Mouse (Mus musculus): ENCODE data around the gene 1700025G04Rik.

The 1700025G04Rik gene

DNA sequence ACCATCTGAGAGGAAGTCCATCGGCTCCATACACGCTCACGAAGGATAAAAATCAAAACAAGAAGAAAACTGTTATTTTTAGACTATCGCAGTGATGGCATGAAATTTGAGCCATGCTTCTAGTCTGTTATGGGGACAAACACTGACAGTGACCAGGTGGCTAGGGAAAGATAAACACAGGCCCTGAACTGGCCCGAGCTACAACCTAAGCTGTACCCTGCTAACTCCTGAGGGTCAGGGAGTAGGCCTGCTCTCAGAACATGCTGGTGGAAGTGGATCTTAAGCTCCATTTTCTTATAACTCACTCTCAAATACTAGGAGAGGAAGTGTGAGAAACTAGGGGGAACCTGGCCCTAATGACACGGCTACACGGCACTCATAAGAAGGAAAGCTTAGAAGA is 126.7 kb downstream of the 1700025G04Rik start:
- no peak for DNase-seq (ENCODE audit: low read depth, low spot score)

DNA sequence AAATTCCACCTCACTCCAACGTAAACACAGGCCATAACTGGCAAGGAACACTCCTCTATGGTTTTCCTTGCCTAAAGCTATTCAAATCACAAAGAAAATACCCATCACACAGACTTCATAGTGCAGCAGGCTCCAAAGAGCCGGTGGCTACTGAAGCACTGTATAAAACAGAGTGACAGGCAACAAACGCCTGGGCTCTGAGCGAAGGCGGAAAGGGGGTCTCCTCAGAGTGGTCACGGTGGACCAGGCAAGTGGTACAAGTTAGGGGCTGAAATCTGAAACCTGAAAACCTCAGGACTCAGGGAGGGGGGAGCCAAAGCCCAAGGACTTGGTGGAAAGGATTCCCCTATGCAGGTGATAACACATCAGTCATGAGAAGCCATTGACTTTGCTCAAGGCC is 127.8 kb downstream of the 1700025G04Rik start:
- DNase-seq (ENCODE audit: low read depth, low spot score) = no peak

DNA sequence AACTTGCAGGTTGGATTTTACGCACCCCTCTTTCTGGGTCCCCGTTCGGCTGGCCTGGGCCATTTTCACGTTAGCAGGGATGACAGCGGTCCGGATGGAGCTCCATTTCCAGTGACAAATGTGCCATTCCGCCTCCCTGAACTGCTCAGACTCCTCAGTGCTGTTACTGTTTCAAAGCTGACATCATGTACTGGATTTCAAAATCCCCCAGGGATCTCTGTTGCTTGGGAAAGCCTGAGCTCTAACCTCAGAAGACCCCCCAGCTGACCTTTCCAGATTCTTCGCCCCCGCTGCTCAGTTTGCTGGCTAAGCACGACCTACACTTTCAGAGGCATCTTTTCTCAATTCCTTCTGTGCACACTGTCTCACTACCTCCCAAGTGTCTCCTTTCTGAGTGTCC is 128.7 kb downstream of the 1700025G04Rik start:
- DNase-seq (ENCODE audit: low read depth, low spot score) = no peak

DNA sequence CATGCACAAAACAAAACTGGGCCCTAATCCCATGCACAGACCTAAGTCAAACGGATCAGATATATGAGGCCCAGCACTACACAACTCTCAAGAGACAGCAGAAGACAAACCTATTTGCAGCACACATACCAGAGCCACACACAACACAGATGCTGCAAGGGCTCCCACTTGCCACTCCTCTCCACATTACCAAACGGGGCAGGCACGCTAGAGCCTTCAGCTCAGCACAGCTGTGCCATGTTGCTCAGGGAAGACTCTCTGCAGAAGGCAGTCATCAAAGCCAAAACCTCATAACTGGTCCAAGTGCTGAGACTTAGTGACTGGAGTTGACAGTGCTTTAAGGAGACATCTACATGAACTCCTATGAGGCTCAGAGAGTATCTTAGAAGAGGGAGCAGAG is 130.9 kb downstream of the 1700025G04Rik start:
- no peak for DNase-seq (ENCODE audit: low read depth, low spot score)

DNA sequence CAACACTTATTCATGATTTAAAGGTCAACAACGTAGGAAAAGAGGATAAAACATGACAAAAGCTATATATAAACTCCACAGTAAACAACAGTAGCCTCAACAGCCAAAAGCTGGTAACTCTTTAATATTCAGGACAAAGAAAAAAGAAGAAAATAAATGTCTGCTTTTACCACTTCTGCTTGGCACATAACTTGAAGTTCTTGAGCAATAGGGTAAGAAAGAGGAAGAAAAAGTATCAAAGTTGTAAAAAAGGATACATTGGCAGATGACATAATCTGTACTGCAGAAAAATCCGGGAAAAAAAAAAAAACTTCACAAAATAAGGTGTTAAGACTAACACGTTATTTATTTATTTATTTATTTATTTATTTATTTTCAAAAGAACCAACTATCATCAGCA is 131.5 kb downstream of the 1700025G04Rik start:
- no peak for DNase-seq (ENCODE audit: low read depth, low spot score)

DNA sequence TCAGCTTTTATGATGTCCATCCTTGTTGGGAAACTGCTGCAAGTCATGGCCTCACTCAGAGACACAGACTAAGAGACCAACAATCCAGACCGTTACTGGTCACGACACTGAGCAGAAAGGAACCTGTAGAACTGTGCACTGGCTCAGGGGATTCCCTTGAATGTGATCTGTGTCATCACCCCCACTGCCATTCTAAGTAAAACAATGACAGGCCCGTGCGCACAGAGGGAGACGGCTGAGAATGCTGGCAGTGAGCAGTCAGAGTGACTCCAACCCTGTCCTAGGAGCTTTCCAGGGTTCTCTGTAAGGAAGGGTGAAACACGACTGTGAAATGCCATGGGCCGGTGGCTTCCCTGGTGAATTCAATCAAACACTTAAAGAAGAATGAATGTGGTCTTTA is 132.3 kb downstream of the 1700025G04Rik start:
- no peak for DNase-seq (ENCODE audit: low read depth, low spot score)

DNA sequence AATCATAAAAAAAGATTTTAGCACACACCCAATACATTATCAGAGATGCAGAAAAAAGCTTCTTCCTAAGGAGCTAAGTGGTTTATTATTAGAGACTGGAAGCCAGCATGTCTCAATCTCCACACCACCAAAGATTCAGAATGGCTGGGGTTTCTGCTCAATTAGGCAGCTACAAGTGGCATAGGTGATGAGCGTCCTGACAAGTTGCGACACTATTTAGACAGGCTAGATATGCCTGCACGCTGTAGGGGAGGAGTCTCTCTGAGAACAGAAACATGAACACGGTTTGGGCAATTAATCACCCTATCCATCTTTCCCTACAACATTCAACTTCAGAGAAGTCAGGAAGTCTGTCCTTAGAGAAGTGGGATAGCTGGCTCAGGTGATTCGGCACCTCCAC is 134.1 kb downstream of the 1700025G04Rik start:
- no peak for DNase-seq (ENCODE audit: low read depth, low spot score)

DNA sequence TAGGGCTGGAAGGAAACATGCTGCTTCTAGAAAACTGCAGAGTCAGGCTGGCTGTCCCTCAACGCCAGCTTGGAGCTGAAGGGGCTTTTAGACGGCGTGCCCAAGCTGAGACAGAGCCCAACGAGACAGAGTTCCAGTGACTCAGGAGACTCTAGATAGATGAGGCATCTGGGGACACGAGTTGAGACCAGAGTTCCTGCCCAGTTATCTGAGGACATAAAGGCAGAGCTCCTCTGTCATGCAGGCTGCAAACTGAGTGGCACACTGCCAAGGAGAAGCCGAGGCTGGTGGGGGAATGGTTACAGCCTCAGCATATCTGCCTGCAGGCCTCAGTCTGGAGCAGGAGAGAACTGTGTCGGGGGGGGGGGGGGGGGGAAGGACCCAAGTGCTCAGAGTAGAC is 136.4 kb downstream of the 1700025G04Rik start:
- DNase-seq (ENCODE audit: low read depth, low spot score) = no peak

DNA sequence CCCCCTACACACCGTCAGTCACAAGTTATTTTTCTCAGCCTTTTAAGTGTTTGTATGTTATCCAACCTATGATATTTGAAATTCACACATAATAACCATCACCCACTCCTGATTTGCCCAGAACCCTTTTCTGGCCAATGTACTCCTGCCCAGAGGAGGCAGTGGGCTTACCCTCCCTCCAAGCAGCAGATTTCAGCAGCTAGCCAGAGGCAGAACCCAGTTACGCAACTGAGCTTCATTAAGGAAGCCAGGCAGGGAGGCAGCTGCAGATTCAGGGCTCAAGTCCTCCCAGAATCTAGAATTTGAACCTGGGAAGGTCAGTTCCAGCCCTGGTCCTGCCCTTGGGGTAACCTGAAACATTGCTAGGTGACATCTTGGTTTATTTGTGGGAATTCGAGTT is 141.9 kb downstream of the 1700025G04Rik start:
- no peak for DNase-seq (ENCODE audit: low read depth, low spot score)

DNA sequence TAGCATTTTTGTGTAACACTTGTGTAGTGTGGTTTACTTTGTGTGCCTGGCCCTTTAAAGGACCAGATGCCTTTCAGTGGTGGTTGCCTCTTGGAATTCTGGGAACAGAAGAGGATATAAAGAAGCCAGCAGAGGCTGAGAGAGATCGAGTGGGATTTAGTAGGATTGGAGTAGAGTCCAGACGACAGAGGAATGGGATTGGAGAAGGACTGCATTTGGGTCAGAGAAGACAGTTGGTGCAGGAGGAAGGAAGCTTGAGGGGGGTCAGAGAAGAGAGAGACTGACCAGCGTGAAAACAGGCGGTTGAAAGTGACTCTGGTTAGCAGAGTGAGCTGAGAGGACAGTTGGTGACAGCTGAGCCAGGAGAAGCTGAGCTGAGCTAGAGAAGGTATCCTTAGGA is 142.4 kb downstream of the 1700025G04Rik start:
- DNase-seq (ENCODE audit: low read depth, low spot score) = no peak

DNA sequence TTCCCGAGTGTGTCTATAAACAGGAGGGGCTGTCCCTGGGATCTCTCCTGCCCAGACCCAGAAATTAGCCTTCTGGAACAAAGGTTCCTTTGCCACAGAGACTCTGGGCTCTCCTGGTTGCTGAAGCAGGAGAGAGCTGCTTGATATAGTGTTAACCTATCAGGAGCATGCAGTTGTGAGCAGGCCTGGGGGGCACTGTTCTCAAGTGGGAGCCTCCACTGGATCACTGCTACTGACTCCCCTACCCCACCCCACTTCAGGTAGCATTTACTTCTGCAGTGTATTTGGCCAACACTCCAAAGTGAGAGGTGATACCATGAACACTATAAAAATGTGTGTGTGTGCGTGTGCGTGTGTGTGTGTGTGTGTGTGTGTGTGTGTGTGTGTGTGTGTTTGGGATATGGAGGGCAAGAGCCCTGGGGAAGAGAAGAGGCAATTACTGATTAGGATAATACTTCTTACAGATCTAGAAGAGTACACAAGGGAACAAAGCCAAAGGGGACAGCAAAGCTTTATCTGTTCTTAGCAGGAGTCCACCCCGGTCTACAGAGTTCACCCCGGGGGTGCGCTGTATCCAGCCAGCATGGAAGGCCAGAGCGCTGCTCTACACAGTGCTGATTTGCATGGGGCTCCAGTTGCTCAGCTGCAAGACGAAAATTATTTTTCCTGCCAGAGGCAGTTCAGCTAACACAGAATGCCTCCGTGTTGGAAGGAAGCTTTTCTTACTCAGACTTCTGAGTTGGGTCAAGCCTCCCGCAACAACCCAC is 145.3 kb downstream of the 1700025G04Rik start:
- no peak for DNase-seq (ENCODE audit: low read depth, low spot score)

DNA sequence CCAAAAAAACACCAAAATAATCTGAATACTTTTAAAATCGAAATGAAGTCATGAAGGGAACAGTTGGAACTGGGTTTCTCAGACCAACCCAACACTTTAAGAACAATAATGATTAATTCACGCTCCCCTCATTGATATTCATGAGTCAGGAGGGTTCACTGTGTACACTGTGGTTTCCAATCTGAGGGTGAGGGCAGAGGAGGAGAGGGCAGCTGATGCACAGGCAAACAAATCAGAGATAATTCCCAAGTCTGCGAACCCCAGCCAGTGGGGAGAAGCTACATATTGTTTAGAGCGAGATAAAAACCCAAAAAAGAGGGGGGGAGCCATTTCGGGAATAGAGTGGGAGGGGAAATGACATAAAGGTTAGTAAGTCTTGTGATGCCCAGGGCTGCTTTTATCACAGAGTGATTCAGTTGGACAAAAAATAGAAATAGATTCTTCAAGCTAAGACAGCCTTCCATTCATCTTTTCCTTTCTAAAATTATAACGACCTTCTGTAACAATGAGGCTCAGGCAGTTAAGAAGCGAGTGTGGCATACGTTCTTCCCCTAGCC is 146.2 kb downstream of the 1700025G04Rik start:
- DNase-seq (ENCODE audit: low read depth, low spot score) = no peak

DNA sequence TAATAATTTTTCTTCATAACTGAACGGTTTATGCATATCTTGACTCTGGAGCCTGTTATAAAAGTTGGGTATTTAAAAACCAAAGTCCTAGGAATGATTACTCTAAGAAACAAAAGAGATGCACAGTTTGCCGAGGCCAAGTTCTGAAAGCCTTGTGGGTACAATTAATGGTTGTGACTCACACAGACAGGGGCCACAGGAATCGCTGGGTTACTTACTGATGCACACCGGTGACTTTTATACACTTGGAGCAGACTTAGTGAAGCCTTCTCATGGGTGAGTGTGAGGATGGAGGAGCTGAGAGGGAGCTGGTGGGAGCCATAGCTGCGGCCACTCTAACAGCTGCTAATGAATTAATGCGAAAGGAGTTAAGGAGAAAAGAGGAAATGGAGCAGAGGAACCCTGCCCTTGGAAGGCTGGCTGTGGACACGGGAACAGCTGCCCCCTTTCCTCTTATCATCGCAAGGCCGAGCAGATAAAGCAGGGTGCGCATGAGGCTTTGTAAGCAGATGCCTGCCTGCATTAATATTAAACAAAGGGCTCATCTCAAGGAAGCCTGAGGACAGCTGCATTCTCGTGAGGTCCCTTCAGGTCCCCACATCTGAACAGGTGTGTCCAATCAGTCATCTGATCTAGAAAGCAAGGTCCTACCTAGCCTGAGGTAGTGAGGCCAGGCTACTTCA is 146.8 kb downstream of the 1700025G04Rik start:
- no peak for DNase-seq (ENCODE audit: low read depth, low spot score)

DNA sequence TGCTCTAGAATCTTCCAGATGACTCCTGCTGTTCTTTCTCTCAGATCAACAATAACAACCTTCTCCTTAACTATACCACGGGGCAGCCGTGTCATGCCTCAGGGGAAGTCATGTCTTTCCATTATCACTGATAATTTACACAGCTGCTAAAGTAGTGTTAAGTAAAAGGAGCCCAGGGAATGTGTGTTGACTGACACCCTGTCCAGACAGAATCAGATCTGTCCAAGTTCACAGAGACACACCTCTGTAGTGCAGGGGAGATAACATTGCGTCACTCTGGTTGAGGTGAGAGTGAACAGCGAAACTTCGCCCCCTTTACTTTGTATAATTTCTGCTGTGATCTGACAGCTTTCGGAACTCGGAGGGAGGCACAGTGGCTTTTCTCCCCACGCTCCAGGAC is 149.9 kb downstream of the 1700025G04Rik start:
- no peak for DNase-seq (ENCODE audit: low read depth, low spot score)

DNA sequence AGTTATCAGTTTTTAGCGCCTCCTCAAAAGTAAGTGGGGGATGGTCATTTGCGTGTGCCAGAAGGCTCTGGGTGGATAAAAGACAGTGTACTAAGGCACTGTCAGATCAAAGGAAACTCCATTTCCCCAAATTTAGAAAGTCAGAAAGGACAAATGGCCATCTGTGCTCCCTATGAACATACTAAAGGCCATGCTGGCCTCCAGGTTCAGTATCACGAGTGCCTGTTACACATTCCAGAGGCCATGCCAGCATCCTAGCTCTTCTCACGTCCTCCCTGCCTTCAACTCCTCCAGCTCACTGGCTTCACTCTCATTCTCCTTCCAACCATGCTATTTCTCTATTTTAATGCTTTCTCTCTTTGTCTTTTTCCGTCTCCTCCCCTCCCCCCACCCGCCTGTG is 150.4 kb downstream of the 1700025G04Rik start:
- DNase-seq (ENCODE audit: low read depth, low spot score) = no peak

DNA sequence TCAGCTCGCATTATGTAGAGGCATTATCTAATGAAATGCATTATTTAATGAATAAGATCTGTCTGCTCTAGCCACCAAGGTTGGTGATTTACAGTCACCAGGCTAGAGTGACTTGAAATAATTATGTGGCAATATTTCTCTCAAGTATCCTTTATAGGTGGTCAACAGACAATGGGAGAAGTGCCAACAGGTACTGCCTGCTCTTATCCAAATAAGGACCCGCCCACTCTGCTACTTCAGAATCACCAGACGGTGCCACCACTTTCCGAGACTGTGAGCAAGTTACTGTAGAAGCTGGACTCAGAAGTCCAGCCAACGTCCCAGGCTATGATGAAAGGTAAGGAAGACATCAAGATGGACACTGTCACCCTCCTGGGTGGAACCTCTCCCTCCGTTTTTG is 156.3 kb downstream of the 1700025G04Rik start:
- no peak for DNase-seq (ENCODE audit: low read depth, low spot score)

DNA sequence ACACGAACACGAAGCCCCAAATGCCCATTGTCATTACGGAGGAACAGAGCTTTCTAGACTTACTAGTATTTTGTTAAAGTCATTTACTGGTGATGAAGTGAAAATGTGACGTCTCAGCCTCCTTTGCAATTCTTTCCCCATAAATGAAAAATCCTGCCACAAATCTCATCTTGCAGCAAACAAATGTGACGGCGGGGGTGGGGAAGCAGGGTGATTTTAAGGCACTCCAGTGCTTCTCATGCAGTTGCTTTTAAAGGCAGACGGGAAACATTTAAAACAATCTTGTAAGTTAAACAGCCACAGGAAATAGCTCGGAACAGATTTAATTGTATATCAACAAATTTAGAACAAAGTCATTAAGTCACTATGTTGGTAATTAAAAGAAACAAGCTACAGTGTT is 163.1 kb downstream of the 1700025G04Rik start:
- no peak for DNase-seq (ENCODE audit: low read depth, low spot score)

DNA sequence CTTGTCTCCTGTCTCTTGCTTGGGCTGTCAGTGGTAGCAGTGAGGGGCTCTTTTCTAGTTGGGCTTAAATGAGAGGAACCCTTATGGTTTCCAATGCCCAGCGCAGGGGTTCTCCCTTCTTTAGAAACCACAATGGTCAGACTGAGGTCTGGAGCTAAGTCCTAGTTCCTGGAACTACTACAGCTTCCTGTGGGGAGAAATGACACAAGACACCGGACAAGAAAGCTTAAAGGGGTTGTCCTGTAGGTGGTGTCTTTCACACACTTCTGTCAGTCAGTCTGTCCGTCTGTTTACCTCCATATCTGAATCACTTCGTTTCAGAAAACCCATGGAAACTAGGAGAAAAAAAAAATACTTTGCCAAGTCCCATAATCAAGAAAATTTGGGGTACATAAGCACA is 163.8 kb downstream of the 1700025G04Rik start:
- no peak for DNase-seq (ENCODE audit: low read depth, low spot score)

DNA sequence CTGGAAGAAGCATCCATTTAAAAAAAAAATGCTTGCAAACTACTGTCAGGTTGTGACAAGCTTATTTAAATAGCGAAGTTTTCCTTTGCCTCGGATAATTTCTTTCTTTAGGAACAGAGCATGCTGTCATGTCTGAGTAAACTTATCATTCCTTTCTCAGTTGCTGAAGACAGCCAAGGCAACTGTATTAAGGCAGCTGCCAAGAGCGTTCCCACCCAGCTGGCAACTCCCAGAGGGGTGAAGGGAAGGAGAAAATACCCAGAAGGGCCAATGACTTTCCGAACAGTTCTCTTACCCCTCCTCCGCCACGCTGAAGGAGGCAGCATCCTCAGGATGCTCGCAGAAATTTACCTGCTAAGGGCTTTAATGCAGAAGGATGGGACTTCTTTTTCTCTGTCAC is 164.2 kb downstream of the 1700025G04Rik start:
- DNase-seq (ENCODE audit: low read depth, low spot score) = no peak

DNA sequence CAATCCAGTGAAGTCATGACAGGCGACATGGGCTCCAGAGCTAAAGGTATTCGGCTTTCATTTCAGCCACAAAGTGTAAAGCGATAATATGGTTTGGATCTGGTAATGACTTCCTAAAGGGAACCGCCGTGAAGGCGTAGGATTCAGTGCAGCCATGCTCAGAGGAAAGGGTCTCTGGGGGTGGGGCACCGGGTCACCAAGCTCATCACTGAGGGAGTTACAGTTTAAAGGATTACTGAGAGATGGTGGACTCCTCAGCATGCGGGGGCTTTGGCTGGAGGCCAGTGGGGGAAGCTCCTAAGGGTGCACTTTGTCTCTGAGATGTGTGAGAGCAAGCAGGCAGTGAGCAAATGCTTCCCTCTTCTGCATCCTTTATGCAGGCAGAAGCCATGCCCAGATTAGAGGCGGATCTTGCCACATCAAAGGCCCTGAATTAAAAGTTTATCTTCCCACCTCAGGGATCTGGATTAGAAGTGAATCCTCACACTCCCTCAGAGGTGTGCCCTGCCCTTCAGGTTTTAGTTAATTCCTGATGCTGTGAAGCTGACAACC is 171.0 kb downstream of the 1700025G04Rik start:
- no peak for DNase-seq (ENCODE audit: low read depth, low spot score)

DNA sequence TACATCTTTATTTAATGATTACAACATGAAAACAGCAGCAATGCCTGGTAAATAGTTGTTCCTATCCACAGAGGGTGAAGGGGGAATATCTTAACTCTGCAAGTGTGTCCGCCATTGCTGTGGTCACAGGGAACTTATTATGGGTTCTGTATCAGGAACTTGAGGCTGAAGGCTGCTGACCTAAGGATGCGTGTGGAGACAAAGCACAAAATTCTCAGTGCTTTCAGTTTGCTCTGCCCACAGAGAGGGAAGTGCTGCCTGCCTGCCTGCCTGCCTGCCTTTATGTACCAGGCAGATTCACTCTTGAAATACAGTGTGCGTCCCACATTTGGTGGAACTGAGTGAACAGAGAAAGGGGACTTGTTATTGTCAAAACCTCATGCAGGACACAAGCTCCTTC is 172.2 kb downstream of the 1700025G04Rik start:
- no peak for DNase-seq (ENCODE audit: low read depth, low spot score)

DNA sequence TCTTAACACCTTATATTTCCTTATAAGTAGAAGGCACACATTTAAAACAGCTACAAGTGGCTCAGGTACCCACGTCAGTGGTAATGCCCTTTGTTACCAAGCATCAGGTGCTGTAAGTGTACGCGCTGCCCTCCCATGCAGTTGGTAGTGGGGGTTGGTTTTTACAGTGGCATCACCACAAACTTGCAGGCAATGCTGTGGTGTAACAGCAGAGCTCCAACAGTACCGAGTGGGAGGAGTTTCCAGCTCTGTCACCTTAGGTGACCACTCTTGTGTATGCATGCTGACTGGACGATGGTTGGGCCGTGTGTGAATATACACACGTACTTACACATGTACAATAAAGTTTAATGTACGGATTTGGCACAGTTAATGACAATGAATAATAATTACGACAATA is 175.4 kb downstream of the 1700025G04Rik start:
- DNase-seq (ENCODE audit: low read depth, low spot score) = no peak

DNA sequence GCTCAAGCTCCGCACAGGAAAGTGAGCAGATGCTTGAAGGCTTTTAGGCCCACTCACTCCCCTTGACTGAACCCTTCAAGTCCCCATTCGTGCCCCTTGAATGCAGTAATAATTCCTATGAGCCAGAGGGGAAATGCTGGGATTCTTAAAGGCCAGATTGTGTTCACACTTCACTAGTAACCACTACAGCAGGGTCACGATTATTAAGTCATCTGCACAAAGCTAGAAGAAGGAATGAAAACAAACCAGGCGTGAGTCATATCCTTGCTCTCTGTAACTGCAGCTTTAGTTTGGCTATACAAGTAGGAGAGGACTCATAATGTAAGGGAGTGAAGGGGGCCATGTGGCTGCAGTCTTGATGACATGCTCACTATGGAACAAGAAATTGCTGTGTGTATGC is 182.9 kb downstream of the 1700025G04Rik start:
- no peak for DNase-seq (ENCODE audit: low read depth, low spot score)
